Mouse (Mus musculus): ENCODE data around the gene Olfr820.
"Not testable (repeated sequence)": the region's sequence is repeated elsewhere in the genome, so short reads cannot be mapped to it uniquely, and the experiment has no call there.

The Olfr820 gene

DNA sequence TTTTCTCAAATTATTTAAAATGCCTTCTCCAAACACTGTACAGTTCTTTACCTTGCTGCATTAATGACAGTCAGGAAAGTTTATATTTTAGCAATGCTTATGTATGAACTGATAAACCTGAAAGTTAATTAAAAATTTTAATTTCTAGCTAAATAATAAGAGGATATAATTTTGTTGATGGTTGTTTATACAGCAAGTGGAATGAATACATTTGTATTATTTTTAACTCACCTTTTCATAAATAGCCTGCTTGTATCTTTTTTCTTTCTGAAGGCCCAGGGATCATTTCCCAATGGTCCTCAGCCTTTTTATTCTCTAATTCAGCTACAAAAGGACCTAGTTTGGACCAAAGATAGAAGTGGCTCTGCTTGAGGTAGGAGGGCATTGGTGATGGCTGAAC, at the start of gene Olfr820:
Gene Olfr820, plus strand, starts transcription at position 301 of the 400 bp plus-strand sequence.
- DNase-seq (ENCODE audit: low read depth), result no peak

DNA sequence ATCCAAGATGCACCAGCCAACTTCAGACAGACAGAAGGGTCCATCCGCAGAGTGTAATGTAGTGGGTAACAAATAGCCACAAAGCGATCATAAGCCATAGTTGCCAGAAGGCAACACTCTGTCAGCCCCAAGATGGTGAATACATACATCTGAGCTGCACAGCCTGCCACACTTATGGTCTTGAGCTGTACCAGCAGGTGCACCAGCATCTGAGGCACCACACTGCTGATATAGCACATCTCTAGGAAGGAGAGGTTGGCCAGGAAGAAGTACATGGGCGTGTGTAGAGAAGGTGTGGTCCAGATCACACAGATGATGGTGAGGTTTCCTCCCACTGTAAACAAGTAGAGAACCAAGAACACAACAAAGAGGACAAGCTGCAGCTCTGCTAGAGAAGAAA, 46.2 kb upstream of the Olfr820 start:
- not testable (repeated sequence) for DNase-seq (ENCODE audit: low read depth)

DNA sequence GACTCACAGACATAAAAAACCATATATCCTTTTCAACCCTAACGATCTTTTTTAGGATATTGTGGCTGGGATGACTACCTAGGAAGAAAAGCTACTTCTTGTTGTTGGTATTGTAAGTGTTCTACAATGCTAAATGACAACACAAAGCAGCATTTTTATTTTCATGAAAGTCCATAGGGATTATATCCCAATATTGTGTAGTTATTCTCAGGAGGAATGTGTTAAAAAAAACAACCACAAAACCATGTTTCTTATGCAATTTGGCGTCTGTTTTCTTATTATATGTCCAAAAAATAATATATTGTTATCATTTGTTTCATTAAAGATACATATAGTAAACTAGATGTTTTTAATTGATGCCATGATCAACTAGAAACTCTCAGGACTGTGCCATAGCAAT, 45.3 kb upstream of the Olfr820 start, which contains the start of gene Olfr819:
Gene Olfr819, minus strand, starts transcription at position 101 of the 400 bp plus-strand sequence.
- DNase-seq (ENCODE audit: low read depth), result not testable (repeated sequence)

DNA sequence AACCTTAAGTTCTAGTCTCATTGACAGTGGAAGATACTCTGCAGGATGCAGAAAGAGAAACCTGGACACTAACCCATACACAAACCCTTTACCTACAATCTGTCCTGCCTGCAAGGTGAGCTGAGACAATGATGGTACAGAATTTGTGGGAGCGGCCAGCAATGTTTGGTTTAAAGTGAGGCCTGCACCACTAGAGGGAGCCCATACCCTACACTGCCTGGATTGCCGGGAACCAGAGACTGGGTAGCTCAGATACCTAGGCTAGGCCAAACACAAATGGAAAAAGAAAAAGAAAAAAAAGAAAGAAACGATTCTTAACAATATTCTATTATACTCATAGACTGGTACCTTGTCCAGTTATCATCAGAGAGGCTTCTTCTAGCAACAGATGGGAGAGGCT, 39.4 kb upstream of the Olfr820 start:
- DNase-seq (ENCODE audit: low read depth), result not testable (repeated sequence)

DNA sequence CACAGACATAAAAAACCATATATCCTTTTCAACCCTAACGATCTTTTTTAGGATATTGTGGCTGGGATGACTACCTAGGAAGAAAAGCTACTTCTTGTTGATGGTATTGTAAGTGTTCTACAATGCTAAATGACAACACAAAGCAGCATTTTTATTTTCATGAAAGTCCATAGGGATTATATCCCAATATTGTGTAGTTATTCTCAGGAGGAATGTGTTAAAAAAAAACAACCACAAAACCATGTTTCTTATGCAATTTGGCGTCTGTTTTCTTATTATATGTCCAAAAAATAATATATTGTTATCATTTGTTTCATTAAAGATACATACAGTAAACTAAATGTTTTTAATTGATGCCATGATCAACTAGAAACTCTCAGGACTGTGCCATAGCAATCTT, 36.4 kb upstream of the Olfr820 start, which contains the start of gene Olfr247:
Gene Olfr247, minus strand, starts transcription at position 101 of the 400 bp plus-strand sequence.
- DNase-seq (ENCODE audit: low read depth), result not testable (repeated sequence)

DNA sequence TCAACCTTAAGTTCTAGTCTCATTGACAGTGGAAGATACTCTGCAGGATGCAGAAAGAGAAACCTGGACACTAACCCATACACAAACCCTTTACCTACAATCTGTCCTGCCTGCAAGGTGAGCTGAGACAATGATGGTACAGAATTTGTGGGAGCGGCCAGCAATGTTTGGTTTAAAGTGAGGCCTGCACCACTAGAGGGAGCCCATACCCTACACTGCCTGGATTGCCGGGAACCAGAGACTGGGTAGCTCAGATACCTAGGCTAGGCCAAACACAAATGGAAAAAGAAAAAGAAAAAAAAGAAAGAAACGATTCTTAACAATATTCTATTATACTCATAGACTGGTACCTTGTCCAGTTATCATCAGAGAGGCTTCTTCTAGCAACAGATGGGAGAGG, 30.6 kb upstream of the Olfr820 start:
- DNase-seq (ENCODE audit: low read depth), result not testable (repeated sequence)

DNA sequence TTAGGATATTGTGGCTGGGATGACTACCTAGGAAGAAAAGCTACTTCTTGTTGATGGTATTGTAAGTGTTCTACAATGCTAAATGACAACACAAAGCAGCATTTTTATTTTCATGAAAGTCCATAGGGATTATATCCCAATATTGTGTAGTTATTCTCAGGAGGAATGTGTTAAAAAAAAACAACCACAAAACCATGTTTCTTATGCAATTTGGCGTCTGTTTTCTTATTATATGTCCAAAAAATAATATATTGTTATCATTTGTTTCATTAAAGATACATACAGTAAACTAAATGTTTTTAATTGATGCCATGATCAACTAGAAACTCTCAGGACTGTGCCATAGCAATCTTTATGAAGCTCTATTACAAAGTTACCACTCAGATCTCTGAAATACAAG, 27.5 kb upstream of the Olfr820 start, which contains the start of gene Gm10310:
Gene Gm10310, minus strand, starts transcription at position 101 of the 400 bp plus-strand sequence.
- not testable (repeated sequence) for DNase-seq (ENCODE audit: low read depth)

DNA sequence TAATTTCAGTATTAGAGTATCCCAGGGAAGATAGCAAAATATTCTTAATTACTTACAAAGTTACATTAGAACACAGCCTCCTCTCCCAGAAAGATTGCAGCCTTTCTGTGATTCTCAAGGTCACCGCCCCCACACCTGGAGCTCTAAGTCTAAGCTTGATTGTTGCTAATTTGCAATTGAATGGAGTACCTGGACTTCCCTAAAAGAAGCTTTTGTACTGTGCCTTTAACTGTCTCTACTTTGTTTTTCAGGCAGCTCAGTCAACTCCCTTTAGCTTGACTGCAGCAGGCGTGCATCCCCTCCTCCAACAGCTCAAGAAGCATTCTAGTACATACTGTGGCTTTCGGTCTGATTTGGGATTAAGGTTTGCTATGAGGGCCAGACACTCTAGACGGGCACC, 8.3 kb upstream of the Olfr820 start:
- not testable (repeated sequence) for DNase-seq (ENCODE audit: low read depth)

DNA sequence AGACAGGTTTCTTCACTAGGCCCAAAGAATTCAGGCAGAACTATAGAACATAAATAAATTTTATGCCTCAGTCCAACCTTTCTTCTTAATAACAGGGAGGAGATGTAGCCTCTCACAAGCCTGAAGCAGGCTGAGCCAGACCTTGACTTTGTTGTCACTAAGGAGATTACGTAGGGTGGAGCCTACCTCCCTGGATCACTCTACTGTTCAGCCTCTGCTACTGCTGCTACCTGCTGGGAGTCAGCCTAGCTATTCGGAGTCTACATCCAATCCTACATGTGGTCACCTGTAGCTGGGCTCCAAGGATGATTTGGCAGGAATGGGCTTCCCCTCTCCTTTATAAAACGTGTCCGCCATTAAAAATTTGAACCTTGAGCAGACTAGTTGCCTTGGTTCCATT, 7.1 kb upstream of the Olfr820 start:
- not testable (repeated sequence) for DNase-seq (ENCODE audit: low read depth)

DNA sequence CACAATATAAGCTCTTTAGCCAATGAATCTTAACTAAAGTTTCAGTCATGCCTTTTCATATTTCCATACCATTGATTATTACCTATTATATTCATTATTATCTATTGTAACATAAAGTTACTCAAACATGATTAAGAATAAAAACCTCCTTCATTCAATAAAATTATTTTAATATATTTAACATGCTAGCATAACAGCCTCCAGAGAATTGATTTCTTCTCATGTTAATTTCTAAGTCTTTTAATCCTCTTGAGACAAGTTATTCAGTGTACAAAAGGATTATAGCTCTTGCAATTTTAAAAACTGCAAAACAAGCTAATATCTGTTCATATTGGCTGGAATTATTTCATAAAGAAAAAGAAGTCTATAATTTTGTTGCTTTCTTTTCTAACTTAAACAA, 17.6 kb downstream of the Olfr820 start, which contains the start of gene Olfr821:
Gene Olfr821, plus strand, starts transcription at position 301 of the 400 bp plus-strand sequence.
- DNase-seq (ENCODE audit: low read depth), result no peak

DNA sequence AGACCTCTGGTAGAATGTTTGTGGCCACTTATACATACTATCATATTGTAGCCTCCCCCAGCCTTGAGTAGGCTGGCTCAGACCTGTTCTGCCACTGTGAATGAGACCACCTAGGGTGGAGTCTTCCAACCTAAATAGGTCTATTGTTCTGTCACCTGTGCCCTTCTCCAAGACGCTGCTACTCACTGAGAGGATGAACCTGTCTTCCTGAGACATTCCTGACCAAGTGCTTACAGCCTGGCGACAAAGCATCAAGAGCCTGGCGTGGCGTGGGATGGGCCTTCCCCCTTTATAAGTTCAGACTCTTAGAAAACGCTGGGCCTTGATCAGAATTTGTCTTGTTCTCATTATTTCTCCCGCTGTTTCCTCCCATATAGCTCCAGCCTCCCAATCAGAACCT, 24.7 kb downstream of the Olfr820 start:
- DNase-seq (ENCODE audit: low read depth), result no peak

Data from fibroblast of lung, adult 2 months (primary cell).